Mouse (Mus musculus) lung, embryonic 14.5 days (tissue): ENCODE results near the gene Gm20683. TPM values are rescaled to one million over a fixed set of nuclear protein-coding genes. Genes with fewer than 3 reads are reported as not detected.

Source experiments
- ATAC-seq: fragments of 200-750 bp; cut with Nextera tagmentation; 2 replicates; pipeline ENCODE4 v1.8.0; 2017; ENCODE audit warnings: mild to moderate bottlenecking, moderate TSS enrichment, moderate library complexity; ENCODE audit not compliant: insufficient read depth
- DNase-seq: peaks from one replicate; pipeline ENCODE4 v3.0.0-alpha.2; 2015
- H3K27ac ChIP-seq: fragments of 300-500 bp; sonication (generic); 2 replicates; pipeline ENCODE4 v1.5.1; 2014; ENCODE audit warnings: low read depth, mild to moderate bottlenecking, moderate library complexity
- H3K27me3 ChIP-seq: fragments of 300-500 bp; sonication (generic); 2 replicates; pipeline ENCODE4 v1.6.1; 2014; ENCODE audit warnings: low read length, control low read depth; ENCODE audit not compliant: insufficient read depth
- H3K36me3 ChIP-seq: fragments of 300-500 bp; sonication (generic); 2 replicates; pipeline ENCODE4 v1.6.1; 2014; ENCODE audit warnings: control low read depth; ENCODE audit not compliant: insufficient read depth
- H3K4me1 ChIP-seq: fragments of 300-500 bp; sonication (generic); 2 replicates; pipeline ENCODE4 v1.6.1; 2014; ENCODE audit warnings: antibody characterized with exemption, control low read depth; ENCODE audit not compliant: insufficient read depth
- H3K4me2 ChIP-seq: fragments of 300-500 bp; sonication (generic); 2 replicates; pipeline ENCODE4 v1.6.1; 2014; ENCODE audit warnings: mild to moderate bottlenecking
- H3K4me3 ChIP-seq: fragments of 300-500 bp; sonication (generic); 2 replicates; pipeline ENCODE4 v1.5.1; 2014; ENCODE audit warnings: low read depth, low read length
- H3K9ac ChIP-seq: fragments of 300-500 bp; sonication (generic); 2 replicates; pipeline ENCODE4 v1.6.1; 2014
- H3K9me3 ChIP-seq: fragments of 300-500 bp; sonication (generic); 2 replicates; pipeline ENCODE4 v1.6.1; 2016; ENCODE audit warnings: low read depth, low read length, control low read depth
- CTCF ChIP-seq: IDR thresholded peaks from 2 replicates; pipeline ENCODE4 v1.5.1; 2016; ENCODE audit warnings: antibody characterized with exemption, low read depth
- WGBS: fragments of 180-500 bp; shearing (Covaris S2); extraction: QIAGEN DNeasy Blood & Tissue Kit; methylation state at CpG from one replicate; pipeline ENCODE4 v1.1.7; 2014; 5-methylcytosine and 5-hydroxymethylcytosine counted together
- polyA plus RNA-seq: library from polyadenylated mRNA; unstranded; fragments of >200 nt; fragmentation: Nextera tagmentation; extraction: Ambion mirVana; gene quantifications from 2 replicates; pipeline ENCODE4 v1.2.1, GENCODE M21; 2014

Gm20683 gene
- polyA plus RNA-seq, 1 experiment from 2014 or later, result 1.4 TPM

GRCm38 (mm10) chr17:25835816-25836215, 5.7 kb downstream of the Gm20683 start:
- no peak overlapping the region for H3K27ac ChIP-seq
- H3K9ac ChIP-seq, result no peak overlapping the region
- H3K4me3 ChIP-seq, result no peak overlapping the region
- no peak for ATAC-seq
- TF ChIP-seq CTCF, result no peak
- H3K27me3 ChIP-seq, result no peaks in the 10 kb centered on the region
- DNase-seq, result no peak
- H3K4me2 ChIP-seq, result peak overlapping the region; percentile 4; the same call in 1 of the 2 replicates
- H3K4me1 ChIP-seq, result peaks cover 37% of the 10 kb centered on the region
- no peaks in the 10 kb centered on the region for H3K9me3 ChIP-seq
- H3K36me3 ChIP-seq, result peaks cover 55% of the 10 kb centered on the region
- WGBS, result 90% methylated on average over 16 of the region's 16 CpGs

- H3K4me3 ChIP-seq, result peak overlapping the region; percentile 82
- WGBS, result 94% methylated on average over 7 of the region's 7 CpGs
- H3K9ac ChIP-seq, result no peak overlapping the region
- TF ChIP-seq CTCF, result no peak
- peaks cover 37% of the 10 kb centered on the region for H3K4me1 ChIP-seq
- no peak for DNase-seq
- no peak for ATAC-seq
- H3K27ac ChIP-seq, result no peak overlapping the region
- H3K27me3 ChIP-seq, result no peaks in the 10 kb centered on the region
- peaks cover 55% of the 10 kb centered on the region for H3K36me3 ChIP-seq
- peak overlapping the region; percentile 89; the same call in 1 of the 2 replicates for H3K4me2 ChIP-seq
- H3K9me3 ChIP-seq, result no peaks in the 10 kb centered on the region
These were observed 6.3 kb downstream of the Gm20683 start for GRCm38 (mm10) chr17:25835301-25835700.

DNA sequence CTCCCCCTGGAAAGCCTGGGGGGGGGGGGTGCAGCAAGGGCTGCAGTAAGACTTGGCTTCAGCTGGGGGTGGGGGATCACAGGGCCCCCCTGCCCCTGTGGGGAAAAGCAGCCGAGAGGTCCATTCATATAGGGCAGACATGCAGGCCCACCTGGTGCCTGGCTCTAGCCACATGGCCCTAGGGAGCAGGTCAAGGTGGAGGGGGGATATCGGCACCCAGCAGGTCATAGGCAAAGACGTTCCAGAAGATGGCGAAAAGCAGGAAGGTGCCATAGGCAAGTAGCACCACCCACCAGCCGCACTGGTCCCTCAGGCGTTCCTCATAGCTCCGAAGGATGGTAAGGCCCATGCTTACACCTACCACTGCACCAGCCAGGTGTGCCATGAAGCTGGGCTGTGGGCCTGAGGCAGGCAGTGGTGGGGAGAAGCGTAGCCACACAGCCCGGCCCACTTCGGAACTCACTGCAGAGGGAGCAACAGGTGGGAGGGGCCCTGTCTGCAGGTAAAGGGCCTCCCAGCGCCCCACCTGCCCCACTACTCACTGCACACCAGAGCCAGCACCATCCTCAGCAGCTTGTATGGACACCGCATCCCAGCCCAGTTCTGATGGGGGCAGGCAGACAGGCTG, 6.9 kb downstream of the Gm20683 start:
- Histone ChIP-seq H3K4me3 (peak overlapping the region; percentile 82), H3K4me2 (peak overlapping the region; percentile 89), H3K4me1 (peaks cover 40% of the 10 kb centered on the region), H3K27ac (peak overlapping the region; percentile 97; the same call in 1 of the 2 replicates), H3K9me3 (no peaks in the 10 kb centered on the region), H3K27me3 (no peaks in the 10 kb centered on the region), H3K9ac (peak overlapping the region; percentile 69), H3K36me3 (peaks cover 55% of the 10 kb centered on the region)
- ATAC-seq (no peak), DNase-seq (no peak)
- no peak for TF ChIP-seq CTCF
- 73% methylated on average over 12 of the region's 12 CpGs for WGBS

DNA sequence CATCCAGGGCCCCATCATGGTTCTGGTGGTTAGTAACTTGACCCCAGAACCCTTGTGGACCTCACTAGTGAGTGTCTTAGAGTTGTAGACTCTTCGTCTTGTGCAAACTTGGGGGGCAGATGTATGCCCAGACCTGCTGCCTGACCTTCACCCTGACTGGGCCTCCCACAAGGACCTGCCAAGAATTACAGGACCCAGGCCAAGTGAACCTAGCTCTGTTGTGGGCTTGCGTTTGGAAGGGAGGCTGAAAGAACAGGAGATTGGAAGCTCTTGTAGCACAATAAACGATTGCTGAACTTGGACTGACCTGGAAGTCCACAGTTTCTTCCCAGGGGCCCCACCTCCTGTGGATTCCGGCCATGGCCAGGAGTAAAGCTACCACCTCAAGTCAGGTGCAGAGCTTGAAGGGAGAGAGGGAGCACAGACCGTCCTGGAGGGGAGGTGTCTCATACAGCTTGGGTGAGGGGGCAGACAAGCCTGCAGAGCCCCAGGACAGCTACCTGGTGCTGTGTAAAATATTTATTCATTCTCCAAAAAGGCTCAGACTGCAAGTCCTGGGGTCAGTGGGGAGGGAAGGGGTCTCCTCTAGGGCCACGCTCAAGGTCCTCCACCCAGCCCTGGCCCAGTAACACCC, 7.5 kb downstream of the Gm20683 start:
- no peak for DNase-seq
- H3K4me2 ChIP-seq, result peak overlapping the region; percentile 89
- peak overlapping the region; percentile 97 for H3K27ac ChIP-seq
- H3K36me3 ChIP-seq, result peaks cover 52% of the 10 kb centered on the region
- 13% methylated on average over 6 of the region's 6 CpGs for WGBS
- peak overlapping the region; percentile 82 for H3K4me3 ChIP-seq
- TF ChIP-seq CTCF, result no peak
- no peaks in the 10 kb centered on the region for H3K9me3 ChIP-seq
- H3K4me1 ChIP-seq, result peaks cover 42% of the 10 kb centered on the region
- H3K27me3 ChIP-seq, result no peaks in the 10 kb centered on the region
- ATAC-seq, result no peak
- H3K9ac ChIP-seq, result peak overlapping the region; percentile 69

DNA sequence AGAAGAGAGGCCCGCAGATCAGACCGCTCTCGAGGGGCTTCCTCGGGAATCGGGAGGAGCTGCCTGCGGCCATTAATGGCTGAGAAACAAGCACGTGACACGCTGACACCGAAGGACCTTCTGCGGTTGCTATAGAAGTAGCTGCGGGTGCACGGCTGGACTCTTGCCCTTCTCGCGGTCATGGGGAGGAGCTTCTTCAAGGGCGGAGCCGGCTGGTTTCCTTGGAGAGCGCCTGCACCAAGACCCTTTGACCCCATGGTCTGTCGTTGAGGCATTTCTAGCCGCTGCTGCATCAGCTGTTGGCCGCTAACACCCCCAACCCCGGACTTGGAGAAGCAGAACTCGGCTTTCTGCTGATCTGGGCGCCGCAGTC, 8.3 kb downstream of the Gm20683 start, which contains the start of gene Stub1:
Stub1 (minus strand) TSS at position 114 of the 373 bp plus-strand sequence.
- Histone ChIP-seq H3K4me2 (peak within 1 kb of the TSS; percentile 98), H3K4me3 (peak within 1 kb of the TSS; percentile 82), H3K4me1 (peaks cover 46% of the 10 kb centered on the region), H3K9me3 (no peaks in the 10 kb centered on the region), H3K27me3 (no peaks in the 10 kb centered on the region), H3K27ac (peak within 1 kb of the TSS; percentile 97), H3K36me3 (peaks cover 47% of the 10 kb centered on the region), H3K9ac (peak within 1 kb of the TSS; percentile 79)
- peak; percentile 95 for DNase-seq
- ATAC-seq, result peak; percentile 63
- TF ChIP-seq CTCF, result no peak
- WGBS, result under 1% methylated on average over 24 of the region's 24 CpGs

DNA sequence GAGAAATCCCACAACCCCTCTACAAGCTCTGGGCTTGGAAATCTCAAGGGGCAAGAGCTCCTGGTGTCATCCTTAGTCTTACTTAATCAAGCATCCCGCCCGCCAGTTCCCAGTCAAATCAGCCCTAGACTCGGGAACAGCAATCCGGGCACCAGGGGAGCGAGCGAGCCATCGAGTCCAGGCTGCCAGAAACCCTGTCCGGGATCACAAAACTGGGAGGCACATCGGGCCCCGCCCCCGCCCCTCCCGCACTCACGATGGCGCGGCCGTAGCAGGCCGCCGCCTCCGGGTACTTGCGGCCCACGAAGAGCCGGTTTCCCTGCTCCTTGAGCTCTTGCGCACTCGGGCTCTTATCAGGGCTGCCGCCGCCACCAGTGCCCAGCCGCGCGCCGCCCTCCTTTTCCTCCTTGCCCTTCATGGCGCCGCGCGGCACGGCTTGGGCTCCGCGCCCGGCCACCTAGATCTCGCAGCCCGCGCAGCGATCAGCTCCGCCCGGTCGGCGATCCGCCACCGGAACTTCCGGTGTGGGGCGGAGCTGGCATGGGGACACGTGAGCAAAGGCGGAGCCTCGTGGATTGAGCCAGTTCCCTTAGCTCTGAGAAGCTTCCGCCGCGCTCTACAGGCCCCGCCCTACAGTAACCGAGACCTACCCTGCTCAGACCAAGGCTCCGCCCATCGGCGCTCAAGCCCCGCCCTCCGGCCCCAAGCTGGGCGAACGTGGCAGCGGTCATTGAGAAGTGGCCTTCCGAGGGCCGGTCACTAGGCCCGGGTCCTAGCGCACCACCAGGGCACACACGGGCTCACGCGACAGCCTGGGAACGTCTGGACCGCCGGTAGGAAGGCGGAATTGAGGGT, 8.9 kb downstream of the Gm20683 start:
- Histone ChIP-seq H3K4me2 (peak overlapping the region; percentile 98), H3K9me3 (no peaks in the 10 kb centered on the region), H3K4me3 (peak overlapping the region; percentile 82), H3K9ac (peak overlapping the region; percentile 79), H3K4me1 (peaks cover 48% of the 10 kb centered on the region), H3K27me3 (no peaks in the 10 kb centered on the region), H3K27ac (peak overlapping the region; percentile 97), H3K36me3 (peaks cover 47% of the 10 kb centered on the region)
- peak; percentile 88 for ATAC-seq
- no peak for TF ChIP-seq CTCF
- WGBS, result under 1% methylated on average over 76 of the region's 77 CpGs
- DNase-seq, result peak; percentile 100
